Mouse (Mus musculus): Measurements from ENCODE around the gene Gsta3.

- TF ChIP-seq CTCF (IDR thresholded peaks at IDR 0.05; ENCODE audit: control insufficient read depth, insufficient read depth, low read length) (no peak), POLR2A (IDR thresholded peaks at IDR 0.05; ENCODE audit: borderline replicate concordance, control insufficient read depth, low read depth, low read length) (no peak)
These were observed 8.5 kb upstream of the Gsta3 start for GRCm38 (mm10) chr1:21231744-21232464.

Data from bone marrow, adult 2 months (tissue).